Comparison of ENCODE assay signal across 14 mouse cellular contexts in genomic region chr19:56277140-56277804, GRCm38 (mm10). TPM values are rescaled to one million over a fixed set of nuclear protein-coding genes. Genes with fewer than 3 reads are reported as not detected.
DNase-seq lines count a peak whose midpoint lies in the region; ATAC-seq and TF ChIP-seq lines count a peak whose summit lies in the region.
"Had no signal": no experiment of that assay in that cellular context is flagged by ENCODE, and none has a peak within 500 bp of the region (broad histone marks: within the 10 kb centered on the region; RNA-seq: fewer than 3 reads in every experiment).

No protein-coding gene starts in this region.

- no peak overlapping the region for H3K9ac ChIP-seq in hindbrain, postnatal 0 days (replicated peaks; ENCODE audit: low read length)
- no peak overlapping the region for H3K9ac ChIP-seq in hindbrain, embryonic 12.5 days
- H3K9ac ChIP-seq in lung, embryonic 15.5 days: no peak overlapping the region
- no peak overlapping the region for H3K9ac ChIP-seq in ES-Bruce4 (ENCODE audit: low read depth, poor library complexity, severe bottlenecking)
- no peak overlapping the region for H3K9ac ChIP-seq in limb, embryonic 12.5 days (replicated peaks)

- H3K4me2 ChIP-seq in hindbrain, postnatal 0 days (ENCODE audit: low read depth, low read length): no peak overlapping the region
- no peak overlapping the region for H3K4me2 ChIP-seq in hindbrain, embryonic 12.5 days (replicated peaks)
- no peak overlapping the region for H3K4me2 ChIP-seq in lung, embryonic 15.5 days
- H3K4me2 ChIP-seq in limb, embryonic 12.5 days: no peak overlapping the region

- peak; percentile 25 for DNase-seq in hindbrain, postnatal 0 days (ENCODE audit: low spot score)
- DNase-seq in lung, postnatal 25 days (ENCODE audit: low spot score): no peak
- DNase-seq in right cerebral cortex, postnatal 10 days (ENCODE audit: low spot score in 2 of 2): no peak
- DNase-seq in urinary bladder, postnatal 4 days (ENCODE audit: low spot score in 2 of 2): no peak
- DNase-seq: adrenal gland, postnatal 36 days; cerebellum, postnatal 14 days; thymus, postnatal 14 days had no signal

- no peaks in the 10 kb centered on the region for H3K9me3 ChIP-seq in hindbrain, postnatal 0 days (ENCODE audit: low read length)
- H3K9me3 ChIP-seq in hindbrain, embryonic 12.5 days (replicated peaks): no peaks in the 10 kb centered on the region
- no peaks in the 10 kb centered on the region for H3K9me3 ChIP-seq in lung, embryonic 15.5 days
- H3K9me3 ChIP-seq in ES-Bruce4 (replicated peaks; ENCODE audit: control insufficient read depth, insufficient read depth, low read length, poor library complexity, severe bottlenecking): no peaks in the 10 kb centered on the region
- no peaks in the 10 kb centered on the region for H3K9me3 ChIP-seq in limb, embryonic 12.5 days

- no peak for TF ChIP-seq POLR2A in ES-Bruce4 (IDR thresholded peaks at IDR 0.05; ENCODE audit: insufficient read depth, low read length)

- ATAC-seq in hindbrain, postnatal 0 days: no peak
- ATAC-seq in hindbrain, embryonic 12.5 days (ENCODE audit: low FRiP score): no peak
- peak; percentile 59; the same call in 1 of the 2 replicates for ATAC-seq in lung, embryonic 15.5 days (ENCODE audit: borderline replicate concordance, extremely low read depth, low FRiP score, low TSS enrichment)
- ATAC-seq in limb, embryonic 12.5 days (ENCODE audit: insufficient number of reproducible peaks, insufficient read depth, low FRiP score, low TSS enrichment, low read depth): 0 out of 2 replicates have a peak, but pooled peaks have one; percentile 37
- ATAC-seq: hindbrain, embryonic 16.5 days had no signal

- no peaks in the 10 kb centered on the region for H3K27me3 ChIP-seq in hindbrain, postnatal 0 days (ENCODE audit: insufficient read depth, low read length)
- no peaks in the 10 kb centered on the region; the same call in 1 of the 2 replicates for H3K27me3 ChIP-seq in hindbrain, embryonic 12.5 days
- H3K27me3 ChIP-seq in lung, embryonic 15.5 days: no peaks in the 10 kb centered on the region
- no peaks in the 10 kb centered on the region for H3K27me3 ChIP-seq in ES-Bruce4 (ENCODE audit: control insufficient read depth, insufficient read depth, low read length, poor library complexity, severe bottlenecking)
- H3K27me3 ChIP-seq in limb, embryonic 12.5 days: peaks cover 13% of the 10 kb centered on the region; the same call in 1 of the 2 replicates

- peak; percentile 58 for TF ChIP-seq CTCF in hindbrain, postnatal 0 days (IDR thresholded peaks at IDR 0.05; ENCODE audit: low read depth)
- peak; percentile 54 for TF ChIP-seq CTCF in ES-Bruce4 (IDR thresholded peaks at IDR 0.05; ENCODE audit: low read depth, low read length)

- 63% methylated on average over 3 of the region's 3 CpGs for WGBS in hindbrain, postnatal 0 days
- WGBS in hindbrain, embryonic 12.5 days: 66% methylated on average over 3 of the region's 3 CpGs
- WGBS in lung, embryonic 15.5 days: 51% methylated on average over 3 of the region's 3 CpGs
- WGBS in limb, embryonic 12.5 days: 57% methylated on average over 3 of the region's 3 CpGs

- no peak overlapping the region for H3K4me3 ChIP-seq in hindbrain, postnatal 0 days (ENCODE audit: low read length)
- no peak overlapping the region for H3K4me3 ChIP-seq in hindbrain, embryonic 12.5 days
- H3K4me3 ChIP-seq in lung, embryonic 15.5 days: no peak overlapping the region
- no peak overlapping the region for H3K4me3 ChIP-seq in ES-Bruce4 (ENCODE audit: low read depth, low read length)
- no peak overlapping the region for H3K4me3 ChIP-seq in limb, embryonic 12.5 days (replicated peaks)

- H3K4me1 ChIP-seq in hindbrain, postnatal 0 days (ENCODE audit: insufficient read depth, low read length): no peaks in the 10 kb centered on the region
- H3K4me1 ChIP-seq in hindbrain, embryonic 12.5 days: no peaks in the 10 kb centered on the region
- no peaks in the 10 kb centered on the region for H3K4me1 ChIP-seq in lung, embryonic 15.5 days
- no peaks in the 10 kb centered on the region for H3K4me1 ChIP-seq in ES-Bruce4 (ENCODE audit: control insufficient read depth, insufficient read depth, low read length)
- H3K4me1 ChIP-seq in limb, embryonic 12.5 days (replicated peaks): no peaks in the 10 kb centered on the region

- no peak for TF ChIP-seq EP300 in ES-Bruce4 (IDR thresholded peaks at IDR 0.05; ENCODE audit: insufficient read depth, low read depth, low read length)

- H3K36me3 ChIP-seq in hindbrain, postnatal 0 days (ENCODE audit: insufficient read depth, low read length): no peaks in the 10 kb centered on the region
- H3K36me3 ChIP-seq in hindbrain, embryonic 12.5 days: no peaks in the 10 kb centered on the region
- H3K36me3 ChIP-seq in lung, embryonic 15.5 days: no peaks in the 10 kb centered on the region
- H3K36me3 ChIP-seq in ES-Bruce4 (ENCODE audit: control insufficient read depth, insufficient read depth, low read length, poor library complexity, severe bottlenecking): no peaks in the 10 kb centered on the region
- H3K36me3 ChIP-seq in limb, embryonic 12.5 days: no peaks in the 10 kb centered on the region

- no peak overlapping the region for H3K27ac ChIP-seq in hindbrain, postnatal 0 days
- no peak overlapping the region for H3K27ac ChIP-seq in hindbrain, embryonic 12.5 days
- no peak overlapping the region for H3K27ac ChIP-seq in lung, embryonic 15.5 days
- H3K27ac ChIP-seq in ES-Bruce4 (ENCODE audit: insufficient read depth, low read length): no peak overlapping the region
- H3K27ac ChIP-seq in limb, embryonic 12.5 days: no peak overlapping the region

RNA-seq across cellular contexts. Expression of gene Habp2, which starts 9.7 kb away (rescaled TPM):
- not detected in 2 replicates for total RNA-seq in hindbrain, postnatal 0 days (2014; rRNA removed)
- polyA plus RNA-seq in hindbrain, postnatal 0 days (2015; fragmentation: Nextera tagmentation; extraction: Ambion mirVana): not detected in 2 replicates
- 0.08 TPM in 1 of 2 replicates, not detected in the other for polyA plus RNA-seq in hindbrain, embryonic 12.5 days (2016; fragmentation: Nextera tagmentation; extraction: Ambion mirVana)
- 3.6 and 3.8 TPM in 2 replicates for polyA plus RNA-seq in lung, embryonic 15.5 days (2015; fragmentation: Nextera tagmentation; extraction: Ambion mirVana)
- not detected in 2 replicates for polyA plus RNA-seq in ES-Bruce4 (2011; ENCODE audit: insufficient read depth, insufficient read length, low read depth, missing spikeins)
- not detected in 2 replicates for polyA plus RNA-seq in limb, embryonic 12.5 days (2016; fragmentation: Nextera tagmentation; extraction: Ambion mirVana)
- total RNA-seq: gastrocnemius, adult 18-20 months; layer of hippocampus, adult 18-20 months had no signal
- polyA plus RNA-seq: hindbrain, embryonic 16.5 days had no signal

Comparison
In these comparisons a context has a peak if more than half of its experiments do, and no peak if none do; other contexts are left out.
1. ATAC-seq: peak in lung, embryonic 15.5 days (single experiment) and limb, embryonic 12.5 days (single experiment); none in hindbrain, postnatal 0 days (single experiment) and hindbrain, embryonic 12.5 days (single experiment).